Mouse (Mus musculus): Measurements from ENCODE around the gene Slc19a1.

Gene Slc19a1

DNA sequence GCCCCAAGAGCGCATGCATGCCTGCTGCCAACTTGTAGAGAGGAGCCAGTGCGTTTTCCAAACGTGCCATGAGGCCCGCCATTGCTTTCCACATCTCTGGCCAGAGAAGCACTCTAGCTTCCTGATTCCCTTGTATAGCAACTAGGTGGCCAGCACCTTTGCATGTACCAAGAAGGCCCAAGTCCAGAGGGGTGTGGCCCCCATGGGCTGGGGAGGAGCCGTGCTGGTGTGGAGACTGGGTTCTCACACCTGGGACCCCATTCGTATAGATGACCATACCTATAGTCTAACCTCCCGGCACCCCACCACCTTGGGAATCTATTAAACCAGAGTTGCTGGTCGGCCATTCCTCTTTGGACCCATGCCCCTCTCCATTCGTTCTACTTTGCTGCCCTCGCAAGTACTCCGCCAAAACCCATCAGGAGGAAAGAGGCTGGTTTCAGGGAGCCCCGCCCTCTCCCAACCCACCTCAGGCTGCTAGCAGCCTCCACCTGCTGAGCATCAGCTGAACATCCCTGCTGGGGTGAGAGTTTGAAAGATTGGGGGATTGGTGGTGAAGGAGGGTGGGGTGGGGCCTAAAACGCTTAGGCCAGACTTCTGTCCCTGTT lies at the start of gene Slc19a1:
Slc19a1 (plus strand) TSS at position 474 of the 608 bp plus-strand sequence.
- in situ Hi-C loops (cut with MboI, MseI): loop anchor here (10.0 kb wide), 1 partner anchor 497 kb away; the partner anchor contains the start of gene Lss

DNA sequence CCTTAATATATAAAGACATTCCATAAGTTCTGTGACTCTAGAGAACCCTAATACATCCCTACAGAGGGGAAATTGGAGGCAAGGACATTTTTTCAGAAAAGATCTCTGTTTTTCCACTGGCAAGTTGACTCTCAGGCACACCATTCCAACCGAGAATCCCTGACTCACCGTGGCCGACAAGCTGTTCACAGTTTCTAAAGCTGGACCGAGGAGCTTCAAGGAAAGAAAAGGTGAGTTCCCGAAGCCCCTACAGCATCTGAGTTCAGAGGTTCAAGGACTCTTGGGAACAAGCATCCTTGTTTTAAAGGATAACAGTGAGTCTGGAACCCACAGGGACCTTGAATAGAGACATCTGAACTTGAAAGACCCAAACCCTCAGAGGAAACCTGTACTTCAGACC lies 43.5 kb upstream of the Slc19a1 start:
- in situ Hi-C loops (cut with MboI, MseI): no loop called here

DNA sequence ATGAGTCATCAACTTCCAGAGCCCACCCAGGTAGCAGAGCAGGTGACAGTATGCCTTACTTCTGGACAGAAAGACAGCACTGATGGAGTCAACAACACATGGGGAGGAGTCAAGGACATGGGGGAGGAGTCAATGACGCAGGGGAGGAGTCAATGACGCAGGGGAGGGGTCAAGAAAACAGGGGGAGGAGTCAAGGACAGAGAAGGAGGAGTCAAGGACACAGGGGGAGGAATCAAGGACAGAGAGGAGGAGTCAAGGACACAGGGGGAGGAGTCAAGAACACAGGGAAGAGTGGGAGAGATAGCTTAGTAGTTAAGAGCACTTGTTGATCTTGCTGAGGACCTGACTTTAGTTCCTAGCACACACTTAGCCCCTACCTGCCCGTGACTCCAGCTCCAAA lies 39.6 kb upstream of the Slc19a1 start:
- in situ Hi-C loops (cut with MboI, MseI): no loop called here

DNA sequence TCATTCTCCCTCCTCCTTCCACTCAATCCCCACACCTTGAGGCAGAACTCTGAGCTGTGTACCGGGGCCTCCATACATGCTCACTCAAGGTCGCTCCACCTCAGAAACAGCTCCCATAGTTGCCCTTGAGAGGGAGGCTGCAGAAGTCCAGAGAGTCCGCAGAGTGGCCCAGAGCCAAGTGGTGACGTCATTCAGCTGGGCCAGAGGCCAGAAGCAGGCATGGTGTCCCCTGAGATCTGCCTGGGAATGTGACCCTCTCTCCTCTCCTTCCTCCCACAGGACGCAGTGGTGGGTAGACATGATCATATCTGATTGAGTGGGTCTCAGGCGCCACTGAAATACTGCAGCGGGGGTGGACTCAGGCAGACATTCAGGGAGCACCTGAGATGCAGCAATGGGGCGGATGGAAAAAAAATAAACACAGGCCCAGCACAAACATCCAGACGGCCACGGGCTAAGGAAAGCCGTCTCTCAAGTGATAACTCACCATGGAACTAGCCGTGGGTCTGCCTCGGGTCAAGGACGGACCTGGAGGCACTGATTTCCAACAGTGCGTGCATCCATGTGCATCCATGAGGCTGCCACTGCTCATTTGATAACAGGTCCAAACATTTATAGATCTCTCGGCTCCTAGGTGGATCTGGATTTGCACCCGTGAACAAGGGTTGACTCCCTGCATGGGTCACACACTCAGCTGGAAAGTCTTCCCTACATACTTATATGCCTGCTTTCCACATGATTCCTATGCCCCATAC lies 34.1 kb upstream of the Slc19a1 start:
- in situ Hi-C loops (cut with MboI, MseI): no loop called here

DNA sequence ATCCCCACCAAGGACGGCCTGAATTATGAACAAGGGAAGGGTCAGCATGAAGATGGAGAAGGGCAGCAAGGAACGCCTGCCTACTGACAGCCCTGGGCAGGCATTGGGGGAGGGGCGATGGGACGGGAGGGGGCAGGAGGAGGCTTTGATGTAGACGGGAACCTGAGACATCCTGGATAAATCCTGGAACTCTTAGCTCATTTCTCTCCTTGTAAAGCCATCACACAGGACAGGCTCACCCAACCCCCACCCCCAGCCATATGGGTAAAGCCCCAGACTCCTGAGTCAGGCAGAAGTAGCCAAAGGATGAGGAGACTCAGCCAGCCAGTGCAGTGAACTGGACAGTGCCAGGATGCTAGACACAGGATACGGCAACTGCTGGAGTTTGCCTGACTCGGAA lies 27.1 kb upstream of the Slc19a1 start:
- in situ Hi-C loops (cut with MboI, MseI): no loop called here

DNA sequence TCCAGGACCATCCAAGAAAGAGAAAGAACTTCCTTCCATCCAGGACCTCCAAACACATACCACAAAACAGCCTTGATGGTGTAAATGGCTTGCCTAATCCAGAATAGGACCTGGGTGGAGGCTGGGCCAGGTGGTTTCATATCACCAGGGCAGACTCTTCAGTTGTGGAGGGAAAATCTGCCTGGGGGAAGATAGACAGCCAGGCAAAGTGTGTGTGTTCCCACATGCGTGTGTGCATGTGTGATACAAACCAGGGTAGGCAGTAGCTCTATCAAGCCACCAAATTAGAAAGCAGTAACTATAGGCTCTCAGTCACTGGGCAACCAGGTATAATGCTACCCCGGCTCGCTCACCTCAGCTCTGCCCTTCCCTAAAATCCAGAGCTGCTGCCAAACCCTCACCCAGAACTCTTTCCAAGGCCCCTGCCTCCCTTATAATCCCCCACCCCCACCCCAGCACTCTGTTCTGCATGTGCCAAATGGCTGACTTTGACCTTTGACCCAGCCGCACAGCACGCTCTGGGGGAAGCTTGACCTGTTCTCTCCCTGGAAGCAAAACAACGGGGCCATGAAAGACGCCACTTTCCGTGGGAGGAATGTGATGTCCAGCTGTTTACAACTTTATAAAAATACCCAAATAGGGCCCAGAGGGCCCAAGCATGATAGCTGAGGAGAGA lies 24.5 kb upstream of the Slc19a1 start:
- in situ Hi-C loops (cut with MboI, MseI): no loop called here

DNA sequence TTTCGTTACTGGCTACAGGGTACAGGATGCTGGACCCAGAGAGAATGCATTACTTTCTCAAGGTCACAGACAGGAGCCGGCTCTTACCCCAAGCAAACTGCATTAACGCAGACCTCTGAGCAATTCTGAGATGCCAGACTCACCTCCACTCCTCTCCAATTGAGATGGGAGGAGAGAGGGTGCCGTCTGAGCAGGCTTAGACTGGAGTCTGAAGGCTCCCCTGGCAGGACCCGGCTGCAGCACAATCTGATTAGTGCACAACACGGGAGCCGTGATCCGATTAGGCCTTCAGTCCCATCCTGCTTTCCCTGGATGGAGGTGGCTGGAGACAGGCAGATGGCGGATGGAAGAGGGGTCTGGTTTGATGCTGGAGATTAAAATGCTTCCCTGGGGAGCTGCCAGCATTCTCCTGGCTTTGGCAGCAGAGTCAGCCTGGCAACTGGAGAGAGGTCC lies 23.9 kb upstream of the Slc19a1 start:
- in situ Hi-C loops (cut with MboI, MseI): no loop called here

DNA sequence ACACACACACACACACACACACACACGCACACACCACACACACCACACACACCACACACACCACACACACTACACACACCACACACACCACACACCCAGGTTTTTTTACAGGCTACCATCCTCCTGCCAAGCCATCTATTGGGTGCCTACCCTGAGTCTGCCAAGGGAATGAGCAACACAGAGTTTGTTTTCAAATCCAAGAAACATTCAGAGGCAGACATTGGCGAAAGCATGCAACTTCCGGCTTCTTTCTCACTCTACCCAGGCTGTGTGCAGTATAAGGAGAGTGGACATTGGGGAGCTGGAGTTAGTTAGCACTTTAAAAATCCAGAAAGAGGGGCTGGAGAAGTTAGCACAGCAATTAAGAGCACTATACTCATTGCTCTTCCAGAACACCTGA lies 23.3 kb upstream of the Slc19a1 start:
- in situ Hi-C loops (cut with MboI, MseI): no loop called here

DNA sequence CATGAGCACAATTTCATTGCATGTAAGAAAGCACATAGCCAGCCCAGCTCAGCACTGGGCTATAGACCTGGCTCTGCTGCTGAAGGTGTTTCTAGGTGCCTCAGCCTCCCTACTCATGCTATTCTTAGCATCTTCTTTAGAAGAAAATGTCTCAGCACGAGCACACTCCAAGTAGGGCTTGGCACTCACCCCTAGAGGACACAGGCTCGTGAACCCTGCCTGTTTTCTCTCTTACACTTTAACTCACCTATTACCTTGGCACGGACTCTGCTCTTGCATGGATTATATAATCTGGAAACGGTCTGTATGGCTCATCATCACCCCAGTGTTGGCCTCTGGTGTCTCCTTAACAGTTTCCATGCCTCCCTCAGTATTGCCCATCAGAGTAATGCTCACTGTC lies 20.4 kb upstream of the Slc19a1 start:
- in situ Hi-C loops (cut with MboI, MseI): no loop called here

DNA sequence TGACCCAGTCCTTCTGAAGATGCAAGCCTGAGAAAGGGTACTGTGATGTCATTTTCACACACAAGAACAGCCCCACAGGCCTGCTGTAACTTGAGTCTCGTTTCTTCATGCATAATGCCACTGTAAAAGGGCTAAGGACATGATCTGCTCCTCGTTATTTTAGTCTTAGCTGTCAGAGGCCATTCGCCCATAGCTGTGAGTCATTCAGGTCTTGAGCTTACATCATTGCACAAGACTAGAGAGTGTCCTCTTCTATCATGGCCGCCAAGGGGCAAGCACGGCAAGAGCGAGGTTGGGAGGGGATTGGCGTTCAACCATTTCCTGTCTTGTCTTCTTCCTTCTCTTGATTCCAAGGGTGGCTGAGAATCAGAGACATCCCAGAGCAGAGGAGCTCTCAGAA lies 16.0 kb upstream of the Slc19a1 start:
- in situ Hi-C loops (cut with MboI, MseI): loop anchor here (5.0 kb wide), 1 partner anchor 179 kb away; no protein-coding TSS in a partner anchor

DNA sequence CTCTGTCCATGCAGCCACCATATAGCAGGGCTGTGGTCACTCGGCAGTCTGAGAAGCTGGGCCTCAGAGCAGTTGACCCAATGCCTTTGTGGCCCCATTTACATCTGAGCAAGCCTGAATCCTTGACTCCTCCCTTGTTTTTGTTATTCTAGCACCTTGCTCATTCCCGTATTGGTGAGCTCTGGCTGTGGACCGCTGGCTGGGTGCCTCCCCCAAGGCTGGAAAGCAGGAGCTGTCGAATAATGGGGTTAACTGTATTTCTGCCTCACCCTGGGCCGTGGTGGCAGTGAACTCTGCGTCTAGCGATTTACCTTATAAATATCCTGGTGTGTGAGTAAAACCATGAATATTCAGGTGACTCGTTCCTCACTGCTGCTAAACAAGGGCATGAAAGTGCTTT lies 15.5 kb upstream of the Slc19a1 start:
- in situ Hi-C loops (cut with MboI, MseI): loop anchor here (5.0 kb wide), 1 partner anchor 179 kb away; no protein-coding TSS in a partner anchor

DNA sequence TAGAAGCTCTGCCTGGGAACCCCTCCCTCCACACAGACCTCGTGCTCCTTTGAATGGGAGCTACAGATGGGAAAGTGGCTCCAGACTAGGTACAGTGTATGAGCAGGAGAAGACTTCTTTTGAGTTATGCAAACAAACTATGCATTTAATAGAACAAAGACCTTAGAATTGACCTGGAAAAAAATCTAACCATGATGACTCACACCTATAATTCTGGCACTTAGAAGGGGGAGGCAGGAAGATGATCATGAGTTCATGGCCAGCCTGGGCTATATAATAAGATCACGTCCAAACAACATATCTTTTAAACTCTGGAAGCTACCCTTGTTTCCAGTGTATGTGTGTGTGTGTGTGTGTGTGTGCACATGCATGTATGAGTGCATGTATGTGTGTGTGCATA lies 15.0 kb upstream of the Slc19a1 start:
- in situ Hi-C loops (cut with MboI, MseI): loop anchor here (5.0 kb wide), 1 partner anchor 180 kb away; no protein-coding TSS in a partner anchor

DNA sequence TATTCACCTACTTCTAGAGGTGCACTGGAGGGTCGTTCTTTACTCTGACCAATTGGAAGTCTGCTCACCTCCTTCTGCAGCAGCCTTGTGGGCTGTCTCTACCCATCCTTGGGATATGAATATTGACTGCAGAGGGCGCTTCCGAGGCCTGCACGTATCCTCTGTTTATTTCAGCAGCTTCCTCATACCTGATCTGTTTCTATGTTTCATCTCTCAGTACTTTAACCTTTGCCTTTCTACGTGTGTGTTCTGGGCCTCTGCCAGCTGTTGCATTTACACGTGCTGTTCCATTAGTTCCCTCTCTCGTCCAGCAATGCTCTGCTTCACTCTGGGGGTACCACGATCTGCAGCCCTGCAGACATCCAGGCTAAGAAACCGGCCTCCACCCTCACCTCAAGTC lies 14.4 kb upstream of the Slc19a1 start:
- in situ Hi-C loops (cut with MboI, MseI): loop anchor here (5.0 kb wide), 1 partner anchor 180 kb away; no protein-coding TSS in a partner anchor

DNA sequence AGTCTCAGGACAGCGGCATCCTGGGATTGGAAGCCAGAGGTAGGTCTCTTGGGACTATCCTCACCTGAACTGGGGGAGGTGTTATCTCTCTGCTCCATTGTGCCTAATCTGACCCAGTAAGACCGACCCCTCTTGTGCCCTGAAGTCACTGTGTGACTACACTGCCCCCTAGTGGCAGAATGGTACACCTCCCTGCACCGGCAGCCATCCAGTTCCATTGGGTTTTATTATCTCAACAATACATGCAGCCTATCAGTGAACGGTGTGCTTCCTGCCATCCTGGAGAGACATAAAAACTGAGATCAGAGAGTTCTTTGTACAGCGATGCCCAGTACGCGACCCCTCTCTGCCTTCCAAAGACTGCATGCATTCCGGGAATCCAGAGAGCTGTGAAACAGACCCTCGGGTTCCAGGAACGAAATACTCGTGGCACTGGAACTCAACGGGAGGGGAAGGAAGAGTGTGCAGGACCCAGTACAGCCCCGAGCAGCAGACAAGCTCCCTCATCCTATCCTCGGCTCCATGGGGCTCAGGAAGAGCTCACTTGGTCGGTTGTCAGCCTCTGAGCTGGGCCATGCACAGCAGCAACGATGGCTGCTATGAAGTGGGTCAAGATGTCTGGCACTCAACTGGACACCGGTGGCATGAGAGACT lies 10.5 kb upstream of the Slc19a1 start:
- in situ Hi-C loops (cut with MboI, MseI): no loop called here

DNA sequence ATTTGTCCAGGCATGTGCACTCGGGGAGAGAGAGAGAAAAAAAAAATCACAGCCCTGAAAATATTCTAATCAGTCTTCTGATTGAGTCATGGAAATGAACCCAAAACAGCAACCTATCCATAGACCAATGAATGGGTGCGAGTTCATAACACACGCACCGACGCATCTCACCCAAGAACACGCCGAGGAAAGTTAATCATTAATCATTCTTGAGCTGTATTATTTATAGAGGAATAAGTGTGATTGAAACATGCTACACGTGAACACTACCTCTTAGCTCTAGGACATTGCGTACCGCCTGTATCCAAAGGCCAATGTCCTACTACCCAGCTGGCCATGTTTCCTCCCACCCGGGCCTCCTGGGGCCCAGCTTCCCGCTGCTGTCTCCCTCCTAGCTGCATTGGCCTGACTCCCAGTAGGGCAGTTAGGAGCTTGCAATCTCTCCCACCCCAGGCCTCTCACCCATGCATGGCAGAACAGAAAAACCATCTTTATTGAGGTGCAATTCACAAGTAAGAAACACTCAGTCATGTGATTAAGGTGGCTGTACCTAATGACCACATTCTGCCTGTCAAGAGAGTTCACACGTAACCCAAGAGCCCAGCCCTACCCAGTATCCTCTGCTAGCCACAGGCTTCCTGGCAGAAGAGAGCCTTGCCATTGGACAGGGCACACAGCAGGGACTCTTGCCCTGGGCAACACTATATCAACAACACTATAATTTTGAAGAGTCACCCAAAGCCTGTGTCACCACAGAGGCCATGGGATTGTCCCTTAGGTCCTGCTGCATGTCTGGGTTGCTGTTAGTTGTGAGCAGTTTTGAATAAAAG lies 9.5 kb upstream of the Slc19a1 start:
- in situ Hi-C loops (cut with MboI, MseI): no loop called here

DNA sequence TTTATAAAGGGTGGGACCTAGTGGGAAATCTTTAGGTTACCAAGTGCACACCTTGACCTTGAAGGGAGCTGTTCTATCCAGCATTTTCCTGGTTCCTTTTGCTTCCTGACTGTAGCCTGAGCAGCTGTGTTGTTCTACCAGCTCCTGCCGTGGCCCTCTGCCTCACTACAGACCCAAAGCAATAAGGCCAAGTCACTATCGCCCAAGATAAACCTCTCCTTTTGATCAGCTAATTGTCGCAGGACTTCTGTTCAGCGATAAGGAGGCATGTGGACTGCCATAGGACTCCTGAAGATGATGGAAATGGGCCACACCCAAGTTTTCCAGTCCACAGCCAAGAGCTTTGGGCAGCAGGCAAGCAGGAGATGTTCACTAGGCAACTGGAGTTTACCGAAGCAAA lies 7.8 kb upstream of the Slc19a1 start:
- in situ Hi-C loops (cut with MboI, MseI): no loop called here

DNA sequence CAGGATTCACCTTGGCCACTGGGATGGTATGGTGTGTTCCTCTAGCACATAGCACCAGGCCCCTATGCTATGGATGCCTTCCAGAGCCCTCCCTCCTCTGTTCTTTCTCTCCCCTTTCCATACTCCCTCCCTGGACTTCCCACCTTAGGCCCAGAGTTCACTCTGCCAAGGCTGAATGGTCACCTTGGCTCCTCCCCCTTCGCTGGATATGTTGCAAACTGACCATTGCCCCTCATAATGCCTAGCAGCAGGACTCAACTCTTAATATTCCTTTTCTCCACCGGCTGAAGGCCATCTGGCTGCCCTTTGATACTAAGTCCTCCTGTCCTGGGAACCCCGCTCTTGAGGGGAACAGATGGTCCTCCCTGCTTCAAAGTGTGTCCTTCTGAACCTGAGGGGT lies 5.1 kb upstream of the Slc19a1 start:
- in situ Hi-C loops (cut with MboI, MseI): no loop called here

DNA sequence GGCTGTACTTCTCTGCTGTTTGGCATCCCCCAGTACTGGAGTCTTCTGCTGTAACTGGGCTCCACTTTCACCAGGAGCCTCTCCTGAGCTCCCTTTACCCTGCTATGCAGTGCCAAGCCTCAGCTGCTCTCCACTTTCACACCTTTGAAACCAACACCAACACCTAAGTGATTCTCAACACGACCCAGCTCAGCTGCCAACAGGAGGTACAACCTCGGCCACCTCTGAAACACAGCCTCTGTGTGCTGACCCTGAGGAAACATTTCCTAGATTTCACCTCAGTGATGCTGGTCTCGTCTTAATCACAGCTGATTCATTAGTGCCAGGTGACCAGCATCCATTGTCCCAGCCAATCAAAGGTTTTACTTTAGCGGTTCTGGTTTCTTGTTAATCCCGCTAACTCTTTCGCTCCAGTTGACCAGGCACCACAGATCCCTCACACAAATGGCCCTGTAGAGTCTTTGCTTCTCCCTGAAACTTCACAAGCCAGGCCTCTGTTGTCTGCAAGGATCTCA lies 3.2 kb upstream of the Slc19a1 start:
- in situ Hi-C loops (cut with MboI, MseI): no loop called here

DNA sequence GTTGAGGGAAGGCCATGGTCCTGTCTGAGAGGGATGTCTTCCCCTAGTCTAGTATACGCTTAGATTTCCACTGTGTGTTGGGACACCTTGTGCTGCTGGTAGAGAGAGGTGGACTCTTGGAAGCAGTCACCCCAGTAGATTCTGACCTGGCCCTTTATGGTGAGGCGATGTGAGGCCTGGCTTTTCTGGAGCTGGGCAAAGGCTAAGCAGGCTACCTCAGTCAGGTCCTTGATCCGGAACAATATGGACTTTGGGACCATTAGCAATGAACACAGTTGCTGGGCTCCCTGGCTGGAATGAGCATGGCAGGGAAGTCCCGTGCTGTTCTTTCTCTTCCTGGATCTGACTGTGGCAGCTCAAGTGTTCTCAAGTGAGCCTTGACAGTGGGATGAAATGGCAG lies 2.3 kb upstream of the Slc19a1 start:
- in situ Hi-C loops (cut with MboI, MseI): loop anchor here (10.0 kb wide), 1 partner anchor 495 kb away; the partner anchor contains the start of gene Lss

DNA sequence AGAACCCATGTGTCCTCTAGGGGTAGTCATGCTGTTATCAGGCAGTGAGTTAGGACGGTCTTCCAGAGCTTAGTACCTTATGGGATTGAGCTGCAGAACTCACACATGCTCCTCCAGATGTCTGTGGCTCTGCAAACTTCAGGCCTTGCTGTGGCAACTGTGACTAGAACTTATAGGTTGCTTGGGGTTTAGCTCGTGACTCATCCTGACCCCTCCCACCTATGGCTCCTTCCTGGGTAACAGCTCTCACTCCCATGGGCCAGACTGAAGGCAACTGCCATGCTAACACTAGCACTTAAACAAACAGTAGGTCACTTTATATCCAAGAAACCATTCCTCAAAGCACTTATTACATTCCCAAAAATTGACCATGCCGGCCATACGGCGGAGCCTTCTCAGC lies 1.4 kb upstream of the Slc19a1 start:
- in situ Hi-C loops (cut with MboI, MseI): loop anchor here (10.0 kb wide), 1 partner anchor 496 kb away; the partner anchor contains the start of gene Lss

All from T-helper 1 cell (primary cell).